Mouse (Mus musculus) hindbrain, postnatal 0 days (tissue): ENCODE data around the gene Hist2h3b. TPM values are rescaled to one million over a fixed set of nuclear protein-coding genes. Genes with fewer than 3 reads are reported as not detected.

ENCODE experiments used
- ATAC-seq: fragments of 200-750 bp; cut with Nextera tagmentation; 2 replicates; pipeline ENCODE4 v1.8.0; 2017; ENCODE audit warnings: mild to moderate bottlenecking, moderate TSS enrichment, moderate library complexity
- DNase-seq: peaks from one replicate; pipeline ENCODE4 v3.0.0-alpha.2; 2015; ENCODE audit warnings: low spot score
- H3K27ac ChIP-seq: fragments of 300-500 bp; sonication (generic); 2 replicates; pipeline ENCODE4 v1.5.1; 2014; ENCODE audit warnings: mild to moderate bottlenecking
- H3K27me3 ChIP-seq: fragments of 300-500 bp; sonication (generic); 2 replicates; pipeline ENCODE4 v1.6.1; 2014; ENCODE audit warnings: low read length, mixed read lengths; ENCODE audit not compliant: insufficient read depth
- H3K36me3 ChIP-seq: fragments of 300-500 bp; sonication (generic); 2 replicates; pipeline ENCODE4 v1.6.1; 2014; ENCODE audit warnings: low read length, mixed read lengths; ENCODE audit not compliant: insufficient read depth
- H3K4me1 ChIP-seq: fragments of 300-500 bp; sonication (generic); 2 replicates; pipeline ENCODE4 v1.6.1; 2014; ENCODE audit warnings: antibody characterized with exemption, low read length, mixed read lengths; ENCODE audit not compliant: insufficient read depth
- H3K4me2 ChIP-seq: fragments of 300-500 bp; sonication (generic); 2 replicates; pipeline ENCODE4 v1.6.1; 2014; ENCODE audit warnings: low read depth, mild to moderate bottlenecking, low read length, moderate library complexity, mixed read lengths
- H3K4me3 ChIP-seq: fragments of 300-500 bp; sonication (generic); 2 replicates; pipeline ENCODE4 v1.5.1; 2014; ENCODE audit warnings: low read length
- H3K9ac ChIP-seq: fragments of 300-500 bp; sonication (generic); replicated peaks from 2 replicates; pipeline ENCODE4 v1.6.1; 2014; ENCODE audit warnings: mild to moderate bottlenecking, low read length, moderate library complexity, mixed read lengths
- H3K9me3 ChIP-seq: fragments of 300-500 bp; sonication (generic); 2 replicates; pipeline ENCODE4 v1.6.1; 2016; ENCODE audit warnings: low read length, mixed read lengths
- CTCF ChIP-seq: IDR thresholded peaks from 2 replicates; pipeline ENCODE4 v1.5.1; 2016; ENCODE audit warnings: antibody characterized with exemption, control low read depth, low read depth
- WGBS: fragments of 180-500 bp; shearing (Covaris S2); extraction: QIAGEN DNeasy Blood & Tissue Kit; methylation state at CpG from one replicate; pipeline ENCODE4 v1.1.7; 2014; 5-methylcytosine and 5-hydroxymethylcytosine counted together
- polyA plus RNA-seq: library from polyadenylated mRNA; unstranded; fragments of >200 nt; fragmentation: Nextera tagmentation; extraction: Ambion mirVana; gene quantifications from 2 replicates; pipeline ENCODE4 v1.2.1, GENCODE M21; 2015
- total RNA-seq: library from RNA; depleted of rRNA; stranded (reverse); fragments of >200 nt; gene quantifications from 2 replicates; pipeline ENCODE4 v1.2.3, GENCODE M21; 2014

The Hist2h3b gene
- total and polyA plus RNA-seq, 2 experiments from 2014 or later: 15.7 to 1,585 TPM

- no peak for TF ChIP-seq CTCF
- peaks cover 16% of the 10 kb centered on the region for H3K4me1 ChIP-seq
- no peaks in the 10 kb centered on the region for H3K9me3 ChIP-seq
- H3K4me2 ChIP-seq: peak overlapping the region; percentile 79
- H3K27ac ChIP-seq: no peak overlapping the region
- H3K36me3 ChIP-seq: no peaks in the 10 kb centered on the region
- DNase-seq: no peak
- H3K27me3 ChIP-seq: no peaks in the 10 kb centered on the region
- ATAC-seq: no peak
- no peak overlapping the region for H3K9ac ChIP-seq
- no peak overlapping the region for H3K4me3 ChIP-seq
- WGBS: 74% methylated on average over 4 of the region's 4 CpGs
These were observed 45.7 kb upstream of the Hist2h3b start for GRCm38 (mm10) chr3:96222774-96223173.

- H3K27ac ChIP-seq: no peak overlapping the region
- WGBS: 20% methylated on average over 2 of the region's 2 CpGs
- DNase-seq: no peak
- H3K4me1 ChIP-seq: peaks cover 10% of the 10 kb centered on the region; the same call in 1 of the 2 replicates
- no peaks in the 10 kb centered on the region for H3K27me3 ChIP-seq
- H3K4me2 ChIP-seq: no peak overlapping the region
- no peak overlapping the region for H3K9ac ChIP-seq
- no peak for TF ChIP-seq CTCF
- H3K4me3 ChIP-seq: no peak overlapping the region
- no peak for ATAC-seq
- H3K36me3 ChIP-seq: no peaks in the 10 kb centered on the region
- no peaks in the 10 kb centered on the region for H3K9me3 ChIP-seq
These were observed 43.0 kb upstream of the Hist2h3b start for GRCm38 (mm10) chr3:96225421-96225820.

- Histone ChIP-seq H3K4me3 (no peak overlapping the region), H3K27ac (no peak overlapping the region), H3K4me2 (no peak overlapping the region), H3K9ac (no peak overlapping the region), H3K36me3 (no peaks in the 10 kb centered on the region), H3K9me3 (no peaks in the 10 kb centered on the region), H3K27me3 (no peaks in the 10 kb centered on the region), H3K4me1 (peaks cover 6% of the 10 kb centered on the region; the same call in 1 of the 2 replicates)
- TF ChIP-seq CTCF: no peak
- 76% methylated on average over 8 of the region's 8 CpGs for WGBS
- DNase-seq (no peak), ATAC-seq (0 out of 2 replicates have a peak, but pooled peaks have one; percentile 15)
These were observed 41.5 kb upstream of the Hist2h3b start for GRCm38 (mm10) chr3:96226695-96227648.

GRCm38 (mm10) chr3:96228828-96229227 is 39.6 kb upstream of the Hist2h3b start:
- H3K4me2 ChIP-seq: no peak overlapping the region
- no peaks in the 10 kb centered on the region for H3K4me1 ChIP-seq
- H3K9ac ChIP-seq: no peak overlapping the region
- TF ChIP-seq CTCF: no peak
- ATAC-seq: no peak
- H3K27me3 ChIP-seq: no peaks in the 10 kb centered on the region
- H3K27ac ChIP-seq: no peak overlapping the region
- DNase-seq: no peak
- no peaks in the 10 kb centered on the region for H3K9me3 ChIP-seq
- H3K36me3 ChIP-seq: no peaks in the 10 kb centered on the region
- 70% methylated on average over 2 of the region's 2 CpGs for WGBS
- H3K4me3 ChIP-seq: no peak overlapping the region

GRCm38 (mm10) chr3:96230404-96230803 is 38.0 kb upstream of the Hist2h3b start:
- WGBS: 75% methylated on average over 2 of the region's 2 CpGs
- H3K27me3 ChIP-seq: no peaks in the 10 kb centered on the region
- H3K9ac ChIP-seq: no peak overlapping the region
- ATAC-seq (no peak), DNase-seq (no peak)
- no peak for TF ChIP-seq CTCF
- H3K4me1 ChIP-seq: no peaks in the 10 kb centered on the region
- H3K36me3 ChIP-seq: no peaks in the 10 kb centered on the region
- H3K27ac ChIP-seq: no peak overlapping the region
- no peak overlapping the region for H3K4me2 ChIP-seq
- no peak overlapping the region for H3K4me3 ChIP-seq
- H3K9me3 ChIP-seq: no peaks in the 10 kb centered on the region

- TF ChIP-seq CTCF: no peak
- 71% methylated on average over 4 of the region's 4 CpGs for WGBS
- DNase-seq (no peak), ATAC-seq (no peak)
- Histone ChIP-seq H3K27ac (no peak overlapping the region), H3K9me3 (no peaks in the 10 kb centered on the region), H3K4me1 (no peaks in the 10 kb centered on the region), H3K4me2 (no peak overlapping the region), H3K27me3 (no peaks in the 10 kb centered on the region), H3K4me3 (no peak overlapping the region), H3K9ac (no peak overlapping the region), H3K36me3 (no peaks in the 10 kb centered on the region)
These were observed 37.3 kb upstream of the Hist2h3b start for GRCm38 (mm10) chr3:96230910-96231757.
